Comparison of ENCODE assay signal across 20 mouse cellular contexts in genomic region chrX:8024795-8025194, GRCm38 (mm10). TPM values are rescaled to one million over a fixed set of nuclear protein-coding genes. Genes with fewer than 3 reads are reported as not detected.
"Had no signal": no experiment of that assay in that cellular context is flagged by ENCODE, and none has a peak within 500 bp of the region (broad histone marks: within the 10 kb centered on the region; RNA-seq: fewer than 3 reads in every experiment).

No protein-coding gene starts in this region.

- H3K36me3 ChIP-seq: kidney, embryonic 15.5 days; limb, embryonic 13.5 days; liver, embryonic 12.5 days; neural tube, embryonic 15.5 days had no signal

- H3K9ac ChIP-seq: kidney, embryonic 15.5 days; limb, embryonic 13.5 days; liver, embryonic 12.5 days; neural tube, embryonic 15.5 days had no signal

- H3K4me1 ChIP-seq: kidney, embryonic 15.5 days; limb, embryonic 13.5 days; liver, embryonic 12.5 days; neural tube, embryonic 15.5 days had no signal

- H3K4me3 ChIP-seq: kidney, embryonic 15.5 days; limb, embryonic 13.5 days; liver, embryonic 12.5 days; myocyte; neural tube, embryonic 15.5 days had no signal

- DNase-seq: kidney, adult 2 months; kidney, postnatal 14 days; layer of hippocampus, postnatal 36 days; left cerebral cortex, postnatal 4 days; lung, adult 18-20 months; lung, postnatal 36 days; midbrain, embryonic 14.5 days; thymus, adult 2 months; thymus, postnatal 25 days had no signal

- H3K27me3 ChIP-seq: kidney, embryonic 15.5 days; limb, embryonic 13.5 days; liver, embryonic 12.5 days; neural tube, embryonic 15.5 days had no signal

- H3K9me3 ChIP-seq: kidney, embryonic 15.5 days; limb, embryonic 13.5 days; liver, embryonic 12.5 days; neural tube, embryonic 15.5 days had no signal

- H3K27ac ChIP-seq: kidney, embryonic 15.5 days; limb, embryonic 13.5 days; liver, embryonic 12.5 days; neural tube, embryonic 15.5 days had no signal

RNA-seq across cellular contexts. Expression of gene Glod5, which starts 6.5 kb away (rescaled TPM):
- total RNA-seq: left cerebral cortex, postnatal 4 days; megakaryocyte progenitor cell, adult 5-6 weeks had no signal
- polyA plus RNA-seq: kidney, embryonic 15.5 days; limb, embryonic 13.5 days; lung, embryonic 16.5 days; midbrain, embryonic 14.5 days; myocyte; neural tube, embryonic 11.5 days; stomach, embryonic 14.5 days; testis, adult 2 months; thymus, adult 2 months; urinary bladder, adult 2 months had no signal

RNA-seq across cellular contexts. Expression of gene Gata1, which starts 46.9 kb away (rescaled TPM):
- total RNA-seq: layer of hippocampus, postnatal 36 days; left cerebral cortex, postnatal 4 days had no signal
- polyA plus RNA-seq: midbrain, embryonic 14.5 days; myocyte; neural tube, embryonic 15.5 days had no signal
